ENCODE assay signal across 18 mouse cellular contexts in the genomic region with DNA sequence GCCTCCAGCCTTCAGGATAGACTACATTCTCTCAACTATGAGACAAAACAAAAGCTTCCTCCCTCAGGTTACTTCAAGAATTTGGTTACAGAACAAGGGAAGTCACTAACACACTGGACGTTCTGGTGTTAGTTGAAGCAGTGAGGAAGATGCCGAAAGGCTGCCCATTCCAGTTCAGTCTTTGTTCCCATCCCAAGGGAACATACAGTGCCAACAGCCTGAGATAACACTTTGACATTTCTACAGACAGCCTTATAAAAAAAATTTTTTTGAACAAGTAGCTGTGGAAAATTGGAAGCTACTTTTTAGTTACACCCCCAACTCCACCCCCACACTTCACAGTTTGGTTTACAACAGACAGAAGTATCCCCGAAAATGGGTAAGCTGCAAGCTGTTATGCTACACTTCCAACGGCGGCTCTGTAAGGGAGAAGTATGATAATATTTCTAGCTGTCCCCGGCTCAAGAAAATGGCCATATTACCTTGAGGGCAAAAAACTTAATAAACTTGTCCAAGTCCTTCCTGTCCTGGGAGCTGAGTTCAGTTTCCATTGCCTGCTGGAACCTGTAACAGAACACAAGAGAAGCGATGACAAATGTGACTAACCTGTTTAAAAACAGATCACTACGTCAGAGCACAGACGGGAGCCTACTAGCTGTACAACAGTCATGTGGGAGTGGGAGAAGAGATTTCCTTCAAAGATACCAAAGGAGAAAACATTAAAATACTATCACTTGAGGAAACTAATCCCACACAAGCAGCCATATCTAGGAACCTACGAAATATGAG. TPM values are rescaled to one million over a fixed set of nuclear protein-coding genes. Genes with fewer than 3 reads are reported as not detected.
A peak's percentile ranks its signal among the peaks of the same experiment; 100 is the strongest.
DNase-seq lines count a peak whose midpoint lies in the region; ATAC-seq lines count a peak whose summit lies in the region.
"Had no signal": no experiment of that assay in that cellular context is flagged by ENCODE, and none has a peak within 500 bp of the region (broad histone marks: within the 10 kb centered on the region; RNA-seq: fewer than 3 reads in every experiment).

No protein-coding gene starts in this region.

- peaks cover 31% of the 10 kb centered on the region for H3K79me2 ChIP-seq in macrophage (ENCODE audit: inconsistent target)

- peak; percentile 46 to 48 for DNase-seq in heart, adult 18-20 months
- no peak for DNase-seq in heart, embryonic 10.5 days (ENCODE audit: low spot score)
- peak; percentile 52 for DNase-seq in right cerebral cortex, adult 18-20 months
- no peak for DNase-seq in right cerebral cortex, postnatal 4 days
- no peak for DNase-seq in thymus, postnatal 25 days
- DNase-seq in kidney, adult 8-10 months, result no peak
- DNase-seq: adrenal gland, postnatal 25 days; cerebellum, adult 11-12 months; kidney, postnatal 25 days; liver; thymus, adult 18-20 months had no signal

- no peak overlapping the region for H3K27ac ChIP-seq in heart, embryonic 10.5 days
- peak overlapping the region; percentile 43 for H3K27ac ChIP-seq in heart, embryonic 15.5 days
- H3K27ac ChIP-seq in macrophage, result peak overlapping the region; percentile 63
- H3K27ac ChIP-seq: lung, embryonic 15.5 days had no signal

- H3K9me3 ChIP-seq in heart, embryonic 10.5 days, result no peaks in the 10 kb centered on the region
- H3K9me3 ChIP-seq in heart, embryonic 15.5 days (replicated peaks), result no peaks in the 10 kb centered on the region
- H3K9me3 ChIP-seq: G1E; lung, embryonic 15.5 days had no signal

- H3K9ac ChIP-seq in heart, embryonic 15.5 days, result no peak overlapping the region
- H3K9ac ChIP-seq: lung, embryonic 15.5 days had no signal

- H3K4me1 ChIP-seq in heart, embryonic 10.5 days, result no peaks in the 10 kb centered on the region
- H3K4me1 ChIP-seq in heart, embryonic 15.5 days (replicated peaks), result peaks cover 6% of the 10 kb centered on the region; the same call in 1 of the 2 replicates
- H3K4me1 ChIP-seq: lung, embryonic 15.5 days had no signal

- ATAC-seq in heart, embryonic 15.5 days (replicated peaks; ENCODE audit: insufficient number of reproducible peaks, insufficient read depth, low FRiP score, low read depth), result 0 out of 2 replicates have a peak, but pooled peaks have one; percentile 58
- ATAC-seq: inflammation-experienced regulatory T-cells, adult 6 months had no signal

- no peak overlapping the region for H3K4me2 ChIP-seq in heart, embryonic 15.5 days
- H3K4me2 ChIP-seq: lung, embryonic 15.5 days; midbrain, embryonic 11.5 days had no signal

- WGBS in heart, embryonic 10.5 days, result 77% methylated on average over 10 of the region's 10 CpGs
- 60% methylated on average over 10 of the region's 10 CpGs for WGBS in heart, embryonic 15.5 days
- 92% methylated on average over 10 of the region's 10 CpGs for WGBS in macrophage (ENCODE audit: missing documents)

- H3K4me3 ChIP-seq in heart, embryonic 10.5 days, result no peak overlapping the region
- H3K4me3 ChIP-seq in heart, embryonic 15.5 days, result no peak overlapping the region
- no peak overlapping the region for H3K4me3 ChIP-seq in macrophage (ENCODE audit: inconsistent target)
- H3K4me3 ChIP-seq: lung, embryonic 15.5 days; myocyte had no signal

- H3K36me3 ChIP-seq in heart, embryonic 10.5 days, result peaks cover 20% of the 10 kb centered on the region
- H3K36me3 ChIP-seq in heart, embryonic 15.5 days, result peaks cover 8% of the 10 kb centered on the region; the same call in 1 of the 2 replicates
- peaks cover 16% of the 10 kb centered on the region; the same call in 1 of the 2 replicates for H3K36me3 ChIP-seq in macrophage (ENCODE audit: inconsistent target)
- H3K36me3 ChIP-seq: lung, embryonic 15.5 days had no signal

- H3K27me3 ChIP-seq in heart, embryonic 10.5 days (ENCODE audit: insufficient read depth, poor library complexity, severe bottlenecking), result no peaks in the 10 kb centered on the region
- H3K27me3 ChIP-seq in heart, embryonic 15.5 days, result no peaks in the 10 kb centered on the region
- H3K27me3 ChIP-seq: lung, embryonic 15.5 days had no signal

RNA-seq across cellular contexts. Expression of a gene that starts 14.7 kb away (rescaled TPM):
- total RNA-seq in heart, adult 18-20 months (2021), result 10 to 100 TPM; 49.7 to 53.9 TPM
- polyA plus RNA-seq in heart, embryonic 10.5 days (2016; fragmentation: Nextera tagmentation; extraction: Ambion mirVana), result 20.5 and 22.3 TPM in 2 replicates
- polyA plus RNA-seq in heart, embryonic 15.5 days (2015; fragmentation: Nextera tagmentation; extraction: Ambion mirVana), result 21.6 and 26.3 TPM in 2 replicates
- 10 to 100 TPM; 10.3 to 38.4 (median 22.3) TPM for total RNA-seq in macrophage (2018; cell fraction: chromatin; rRNA removed)
- 10 to 100 TPM; 20.8 to 37.4 (median 29.2) TPM for total RNA-seq in macrophage (2018; cell fraction: cytosol; rRNA removed)
- 10 to 100 TPM; 15.8 to 39.1 (median 27.7) TPM for total RNA-seq in macrophage (2018; cell fraction: nucleus; rRNA removed)
- polyA plus RNA-seq in macrophage (2018), result 18.4 to 29.2 TPM (median 20.7 TPM) in 3 replicates

RNA-seq across cellular contexts. Expression of a gene that starts 15.0 kb away (rescaled TPM):
- 1 to 10 TPM; 8.0 to 8.4 TPM for total RNA-seq in heart, adult 18-20 months (2021)
- 12.9 and 17.4 TPM in 2 replicates for polyA plus RNA-seq in heart, embryonic 10.5 days (2016; fragmentation: Nextera tagmentation; extraction: Ambion mirVana)
- polyA plus RNA-seq in heart, embryonic 15.5 days (2015; fragmentation: Nextera tagmentation; extraction: Ambion mirVana), result 12.1 and 12.2 TPM in 2 replicates
- 10 to 100 TPM in 7 of 26 experiments, 1 to 10 TPM in 19; 2.0 to 20.3 (median 6.0) TPM for total RNA-seq in macrophage (2018; cell fraction: chromatin; rRNA removed)
- total RNA-seq in macrophage (2018; cell fraction: cytosol; rRNA removed), result 1 to 10 TPM in 25 of 26 experiments, under 1 TPM in 1; 0.48 to 8.3 (median 5.1) TPM
- 10 to 100 TPM in 5 of 26 experiments, 1 to 10 TPM in 21; 1.4 to 15.6 (median 5.5) TPM for total RNA-seq in macrophage (2018; cell fraction: nucleus; rRNA removed)
- 2.3 to 5.9 TPM (median 4.5 TPM) in 3 replicates for polyA plus RNA-seq in macrophage (2018)

RNA-seq across cellular contexts. Expression of a gene that starts 34.3 kb away (rescaled TPM):
- total RNA-seq in heart, adult 18-20 months (2021), result 10 to 100 TPM; 14.5 to 16.6 TPM
- 16.1 and 17.4 TPM in 2 replicates for polyA plus RNA-seq in heart, embryonic 10.5 days (2016; fragmentation: Nextera tagmentation; extraction: Ambion mirVana)
- 8.6 and 12.0 TPM in 2 replicates for polyA plus RNA-seq in heart, embryonic 15.5 days (2015; fragmentation: Nextera tagmentation; extraction: Ambion mirVana)
- total RNA-seq in macrophage (2018; cell fraction: chromatin; rRNA removed), result 100 to 1,000 TPM; 128 to 220 (median 191) TPM
- 10 to 100 TPM; 17.3 to 34.8 (median 24.0) TPM for total RNA-seq in macrophage (2018; cell fraction: cytosol; rRNA removed)
- 100 to 1,000 TPM in 4 of 26 experiments, 10 to 100 TPM in 22; 59.2 to 156 (median 87.2) TPM for total RNA-seq in macrophage (2018; cell fraction: nucleus; rRNA removed)
- polyA plus RNA-seq in macrophage (2018), result 17.9 to 25.2 TPM (median 19.3 TPM) in 3 replicates

RNA-seq across cellular contexts. Expression of a gene that starts 46.0 kb away (rescaled TPM):
- total RNA-seq in heart, adult 18-20 months (2021), result 10 to 100 TPM; 22.1 to 26.5 TPM
- 212 and 229 TPM in 2 replicates for polyA plus RNA-seq in heart, embryonic 10.5 days (2016; fragmentation: Nextera tagmentation; extraction: Ambion mirVana)
- polyA plus RNA-seq in heart, embryonic 15.5 days (2015; fragmentation: Nextera tagmentation; extraction: Ambion mirVana), result 105 and 129 TPM in 2 replicates
- total RNA-seq in macrophage (2018; cell fraction: chromatin; rRNA removed), result 10 to 100 TPM; 30.3 to 78.8 (median 56.1) TPM
- total RNA-seq in macrophage (2018; cell fraction: cytosol; rRNA removed), result 10 to 100 TPM; 52.7 to 86.6 (median 65.2) TPM
- 10 to 100 TPM; 32.6 to 80.6 (median 48.6) TPM for total RNA-seq in macrophage (2018; cell fraction: nucleus; rRNA removed)
- 71.8 to 86.9 TPM (median 78.6 TPM) in 3 replicates for polyA plus RNA-seq in macrophage (2018)

RNA-seq across cellular contexts. Expression of a gene that starts 46.0 kb away (rescaled TPM):
- 1 to 10 TPM; 3.6 to 4.6 TPM for total RNA-seq in heart, adult 18-20 months (2021)
- polyA plus RNA-seq in heart, embryonic 10.5 days (2016; fragmentation: Nextera tagmentation; extraction: Ambion mirVana), result 7.4 and 10.4 TPM in 2 replicates
- 6.6 and 7.6 TPM in 2 replicates for polyA plus RNA-seq in heart, embryonic 15.5 days (2015; fragmentation: Nextera tagmentation; extraction: Ambion mirVana)
- 10 to 100 TPM; 10.4 to 73.8 (median 46.7) TPM for total RNA-seq in macrophage (2018; cell fraction: chromatin; rRNA removed)
- total RNA-seq in macrophage (2018; cell fraction: cytosol; rRNA removed), result 10 to 100 TPM in 2 of 26 experiments, 1 to 10 TPM in 24; 3.6 to 12.3 (median 7.3) TPM
- 10 to 100 TPM; 13.2 to 53.6 (median 30.1) TPM for total RNA-seq in macrophage (2018; cell fraction: nucleus; rRNA removed)
- polyA plus RNA-seq in macrophage (2018), result 7.1 to 9.6 TPM (median 7.2 TPM) in 3 replicates

Comparison
In these comparisons a context has a peak if more than half of its experiments do, and no peak if none do; other contexts are left out.
1. DNase-seq: peak in heart, adult 18-20 months (2 of 2) and right cerebral cortex, adult 18-20 months (single experiment); none in heart, embryonic 10.5 days (single experiment), right cerebral cortex, postnatal 4 days (single experiment), thymus, postnatal 25 days (single experiment) and kidney, adult 8-10 months (0 of 2).